Mouse (Mus musculus) heart, postnatal 0 days (tissue): ENCODE data around the gene Hyal3.

Experiments used
- CTCF ChIP-seq: IDR thresholded peaks from 2 replicates; pipeline ENCODE4 v1.5.1; 2016; ENCODE audit warnings: antibody characterized with exemption, control low read depth, low read depth
- EP300 ChIP-seq: IDR thresholded peaks from 2 replicates; pipeline ENCODE4 v1.6.1; 2016; ENCODE audit warnings: antibody characterized with exemption, low read depth

GRCm38 (mm10) chr9:107575579-107576356 lies 4.8 kb upstream of the Hyal3 start:
- TF ChIP-seq CTCF = no peak
- TF ChIP-seq EP300 = no peak
